ENCODE assay signal across 8 mouse cellular contexts in the genomic region with DNA sequence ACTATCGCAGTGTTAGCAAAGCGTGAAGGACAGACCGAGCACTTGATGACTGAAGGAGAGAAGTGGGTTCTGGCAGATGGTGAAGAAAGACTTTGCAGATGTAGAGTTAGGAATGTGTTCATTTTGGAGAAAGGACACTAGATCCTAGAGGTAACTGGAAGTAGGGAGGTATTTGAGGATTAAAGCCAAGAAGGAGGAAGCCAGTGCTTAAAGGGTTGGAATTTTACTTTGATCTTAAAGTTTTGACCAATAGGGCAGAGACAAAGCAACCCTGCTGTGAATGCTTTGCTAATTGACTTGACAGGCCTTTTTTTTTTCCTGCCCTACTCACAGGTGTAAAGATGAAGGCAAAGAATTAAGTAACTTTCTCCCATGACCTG. TPM values are rescaled to one million over a fixed set of nuclear protein-coding genes. Genes with fewer than 3 reads are reported as not detected.
DNase-seq lines count a peak whose midpoint lies in the region; ATAC-seq and TF ChIP-seq lines count a peak whose summit lies in the region.

No protein-coding gene starts in this region.

- no peak for TF ChIP-seq EP300 in heart, postnatal 0 days (IDR thresholded peaks at IDR 0.05; ENCODE audit: low read depth)

- peak; percentile 23 for DNase-seq in heart, postnatal 0 days (ENCODE audit: low spot score)
- no peak for DNase-seq in heart, adult 11 months
- peak; percentile 55 for DNase-seq in MEL-GATA-1-ER (ENCODE audit: extremely low read depth, low read depth)
- no peak for DNase-seq in hindbrain, embryonic 10.5 days (ENCODE audit: low spot score)
- no peak for DNase-seq in midbrain, embryonic 11.5 days (ENCODE audit: low spot score, missing footprints)
- DNase-seq in urinary bladder, postnatal 14 days (ENCODE audit: low spot score) = no peak
- no peak for DNase-seq in cerebellum, adult 8-10 months
- no peak for DNase-seq in spleen, postnatal 10 days (ENCODE audit: low spot score in 2 of 2)

- no peak for ATAC-seq in heart, postnatal 0 days (ENCODE audit: insufficient read depth, low read depth)
- no peak for ATAC-seq in midbrain, embryonic 11.5 days (ENCODE audit: low FRiP score)

- H3K27me3 ChIP-seq in heart, postnatal 0 days (ENCODE audit: control insufficient read depth, insufficient read depth, low read length) = no peaks in the 10 kb centered on the region
- no peaks in the 10 kb centered on the region for H3K27me3 ChIP-seq in hindbrain, embryonic 10.5 days (ENCODE audit: insufficient read depth, poor library complexity, severe bottlenecking)
- H3K27me3 ChIP-seq in midbrain, embryonic 11.5 days (ENCODE audit: control insufficient read depth, insufficient read depth, low read length) = no peaks in the 10 kb centered on the region

- TF ChIP-seq CTCF in heart, postnatal 0 days (IDR thresholded peaks at IDR 0.05; ENCODE audit: low read depth) = no peak

- 0% methylated on average over 3 of the region's 3 CpGs for WGBS in heart, postnatal 0 days
- 0% methylated on average over 3 of the region's 3 CpGs for WGBS in hindbrain, embryonic 10.5 days
- WGBS in midbrain, embryonic 11.5 days = 0% methylated on average over 3 of the region's 3 CpGs

- H3K9me3 ChIP-seq in heart, postnatal 0 days (replicated peaks; ENCODE audit: control insufficient read depth, low read length) = no peaks in the 10 kb centered on the region
- no peaks in the 10 kb centered on the region for H3K9me3 ChIP-seq in hindbrain, embryonic 10.5 days
- H3K9me3 ChIP-seq in midbrain, embryonic 11.5 days (ENCODE audit: control insufficient read depth, low read length) = no peaks in the 10 kb centered on the region

- H3K4me2 ChIP-seq in heart, postnatal 0 days (ENCODE audit: low read depth, low read length) = peak overlapping the region; percentile 74
- H3K4me2 ChIP-seq in midbrain, embryonic 11.5 days = peak overlapping the region; percentile 56

- H3K4me3 ChIP-seq in heart, postnatal 0 days (ENCODE audit: low read depth, low read length) = peak overlapping the region; percentile 94
- H3K4me3 ChIP-seq in hindbrain, embryonic 10.5 days = peak overlapping the region; percentile 82
- peak overlapping the region; percentile 82 for H3K4me3 ChIP-seq in midbrain, embryonic 11.5 days (ENCODE audit: low read depth, low read length)

- H3K27ac ChIP-seq in heart, postnatal 0 days (ENCODE audit: low read depth) = peak overlapping the region; percentile 98
- peak overlapping the region; percentile 98 for H3K27ac ChIP-seq in hindbrain, embryonic 10.5 days
- peak overlapping the region; percentile 98 for H3K27ac ChIP-seq in midbrain, embryonic 11.5 days (ENCODE audit: low read depth, low read length)

- H3K9ac ChIP-seq in heart, postnatal 0 days (replicated peaks; ENCODE audit: low read depth, low read length) = peak overlapping the region; percentile 97
- H3K9ac ChIP-seq in midbrain, embryonic 11.5 days (ENCODE audit: low read length) = peak overlapping the region; percentile 95

- H3K4me1 ChIP-seq in heart, postnatal 0 days (ENCODE audit: control insufficient read depth, insufficient read depth) = peaks cover 27% of the 10 kb centered on the region
- peaks cover 26% of the 10 kb centered on the region for H3K4me1 ChIP-seq in hindbrain, embryonic 10.5 days (replicated peaks)
- peaks cover 6% of the 10 kb centered on the region for H3K4me1 ChIP-seq in midbrain, embryonic 11.5 days (ENCODE audit: control insufficient read depth, insufficient read depth, low read length)

- no peaks in the 10 kb centered on the region for H3K36me3 ChIP-seq in heart, postnatal 0 days (replicated peaks; ENCODE audit: control insufficient read depth, insufficient read depth, low read length)
- H3K36me3 ChIP-seq in hindbrain, embryonic 10.5 days = no peaks in the 10 kb centered on the region
- no peaks in the 10 kb centered on the region for H3K36me3 ChIP-seq in midbrain, embryonic 11.5 days (ENCODE audit: control insufficient read depth, insufficient read depth, low read length)

RNA-seq across cellular contexts. Expression of gene Tdrd3, which starts 1.2 kb away (rescaled TPM):
- 13.4 and 22.4 TPM in 2 replicates for total RNA-seq in heart, postnatal 0 days (2014; rRNA removed; ENCODE audit: low replicate concordance)
- polyA plus RNA-seq in heart, postnatal 0 days (2015; fragmentation: Nextera tagmentation; extraction: Ambion mirVana) = 13.8 and 14.5 TPM in 2 replicates
- polyA plus RNA-seq in hindbrain, embryonic 10.5 days (2016; fragmentation: Nextera tagmentation; extraction: Ambion mirVana) = 27.0 and 32.7 TPM in 2 replicates
- polyA plus RNA-seq in midbrain, embryonic 11.5 days (2014; fragmentation: Nextera tagmentation; extraction: Ambion mirVana) = 44.1 and 50.5 TPM in 2 replicates

Comparison
In these comparisons a context has a peak if more than half of its experiments do, and no peak if none do; other contexts are left out.
1. DNase-seq: peak in heart, postnatal 0 days (single experiment) and MEL-GATA-1-ER (single experiment); none in heart, adult 11 months (single experiment), hindbrain, embryonic 10.5 days (single experiment), midbrain, embryonic 11.5 days (single experiment), urinary bladder, postnatal 14 days (single experiment), cerebellum, adult 8-10 months (single experiment) and spleen, postnatal 10 days (0 of 2).
2. Peak in every context shown above with its lines, with median percentiles within 50 percentile points of each other: H3K27ac ChIP-seq and H3K4me3 ChIP-seq.